Mouse (Mus musculus) lung, postnatal 0 days (tissue): Measurements from ENCODE around the gene Itpr1.

ENCODE experiments used
- CTCF ChIP-seq: IDR thresholded peaks from 2 replicates; pipeline ENCODE4 v1.5.1; 2016; ENCODE audit warnings: antibody characterized with exemption, mild to moderate bottlenecking
- EP300 ChIP-seq: IDR thresholded peaks from 2 replicates; pipeline ENCODE4 v1.6.1; 2016; ENCODE audit warnings: antibody characterized with exemption, mild to moderate bottlenecking, control low read depth

- no peak for TF ChIP-seq CTCF
- no peak for TF ChIP-seq EP300
Measured at GRCm38 (mm10) chr6:108429950-108430349, 217.1 kb downstream of the Itpr1 start.
